Mouse (Mus musculus): Measurements from ENCODE around the gene Mt4. TPM values are rescaled to one million over a fixed set of nuclear protein-coding genes. Genes with fewer than 3 reads are reported as not detected.
"Not testable (repeated sequence)": the region's sequence is repeated elsewhere in the genome, so short reads cannot be mapped to it uniquely, and the experiment has no call there.

Mt4 gene
- polyA plus RNA-seq, 1 experiment from 2014 or later, result not detected

GRCm38 (mm10) chr8:94113435-94113834 lies 23.6 kb upstream of the Mt4 start:
- Histone ChIP-seq H3K36me3 (no peaks in the 10 kb centered on the region), H3K27me3 (no peaks in the 10 kb centered on the region), H3K4me1 (peaks cover 5% of the 10 kb centered on the region; the same call in 1 of the 2 replicates), H3K27ac (no peak overlapping the region), H3K4me2 (replicated peaks) (no peak overlapping the region), H3K4me3 (no peak overlapping the region), H3K9ac (no peak overlapping the region), H3K9me3 (no peaks in the 10 kb centered on the region)
- no peak for ATAC-seq (ENCODE audit: low FRiP score, low read depth)
- WGBS, result 71% methylated on average over 1 of the region's 1 CpGs

- Histone ChIP-seq H3K4me3 (no peak overlapping the region), H3K4me2 (replicated peaks) (no peak overlapping the region), H3K9me3 (no peaks in the 10 kb centered on the region), H3K27me3 (no peaks in the 10 kb centered on the region), H3K36me3 (no peaks in the 10 kb centered on the region), H3K4me1 (peaks cover 4% of the 10 kb centered on the region), H3K27ac (no peak overlapping the region), H3K9ac (no peak overlapping the region)
- 86% methylated on average over 2 of the region's 2 CpGs for WGBS
- no peak for ATAC-seq (ENCODE audit: low FRiP score, low read depth)
Observed at GRCm38 (mm10) chr8:94113972-94114371, 23.0 kb upstream of the Mt4 start.

GRCm38 (mm10) chr8:94118776-94119430 lies 18.1 kb upstream of the Mt4 start:
- no peaks in the 10 kb centered on the region for H3K36me3 ChIP-seq
- H3K9me3 ChIP-seq, result no peaks in the 10 kb centered on the region
- H3K4me3 ChIP-seq, result no peak overlapping the region
- 0 out of 2 replicates have a peak overlapping the region, but pooled peaks have one; percentile 11 for H3K4me2 ChIP-seq (replicated peaks)
- peaks cover 22% of the 10 kb centered on the region for H3K4me1 ChIP-seq
- no peaks in the 10 kb centered on the region for H3K27me3 ChIP-seq
- H3K27ac ChIP-seq, result no peak overlapping the region
- no peak for ATAC-seq (ENCODE audit: low FRiP score, low read depth)
- H3K9ac ChIP-seq, result 0 out of 2 replicates have a peak overlapping the region, but pooled peaks have one; percentile 39
- 3% methylated on average over 6 of the region's 6 CpGs for WGBS

GRCm38 (mm10) chr8:94121625-94122024 lies 15.4 kb upstream of the Mt4 start:
- Histone ChIP-seq H3K4me2 (replicated peaks) (no peak overlapping the region), H3K4me1 (peaks cover 22% of the 10 kb centered on the region), H3K9ac (no peak overlapping the region), H3K27me3 (no peaks in the 10 kb centered on the region), H3K27ac (no peak overlapping the region), H3K9me3 (no peaks in the 10 kb centered on the region), H3K4me3 (no peak overlapping the region), H3K36me3 (no peaks in the 10 kb centered on the region)
- ATAC-seq (ENCODE audit: low FRiP score, low read depth), result no peak
- WGBS, result 78% methylated on average over 9 of the region's 9 CpGs

GRCm38 (mm10) chr8:94122711-94123468 lies 14.1 kb upstream of the Mt4 start:
- WGBS, result 26% methylated on average over 8 of the region's 8 CpGs
- Histone ChIP-seq H3K36me3 (no peaks in the 10 kb centered on the region), H3K9ac (no peak overlapping the region), H3K9me3 (no peaks in the 10 kb centered on the region), H3K27me3 (no peaks in the 10 kb centered on the region), H3K4me3 (no peak overlapping the region), H3K27ac (no peak overlapping the region), H3K4me1 (peaks cover 22% of the 10 kb centered on the region), H3K4me2 (replicated peaks) (no peak overlapping the region)
- no peak for ATAC-seq (ENCODE audit: low FRiP score, low read depth)

- H3K27me3 ChIP-seq, result no peaks in the 10 kb centered on the region
- WGBS, result 63% methylated on average over 6 of the region's 6 CpGs
- peaks cover 9% of the 10 kb centered on the region; the same call in 1 of the 2 replicates for H3K4me1 ChIP-seq
- no peak overlapping the region for H3K4me2 ChIP-seq (replicated peaks)
- no peaks in the 10 kb centered on the region for H3K9me3 ChIP-seq
- no peak for ATAC-seq (ENCODE audit: low FRiP score, low read depth)
- no peak overlapping the region for H3K27ac ChIP-seq
- H3K4me3 ChIP-seq, result no peak overlapping the region
- no peak overlapping the region for H3K9ac ChIP-seq
- no peaks in the 10 kb centered on the region for H3K36me3 ChIP-seq
Observed at GRCm38 (mm10) chr8:94127711-94128110, 9.3 kb upstream of the Mt4 start.

- no peak for ATAC-seq (ENCODE audit: low FRiP score, low read depth)
- 88% methylated on average over 6 of the region's 6 CpGs for WGBS
- Histone ChIP-seq H3K36me3 (no peaks in the 10 kb centered on the region), H3K4me1 (no peaks in the 10 kb centered on the region), H3K9ac (no peak overlapping the region), H3K27ac (no peak overlapping the region), H3K4me3 (no peak overlapping the region), H3K4me2 (replicated peaks) (no peak overlapping the region), H3K9me3 (no peaks in the 10 kb centered on the region), H3K27me3 (no peaks in the 10 kb centered on the region)
Observed at GRCm38 (mm10) chr8:94129133-94129789, 7.7 kb upstream of the Mt4 start.

- 87% methylated on average over 4 of the region's 4 CpGs for WGBS
- Histone ChIP-seq H3K36me3 (no peaks in the 10 kb centered on the region), H3K4me1 (no peaks in the 10 kb centered on the region), H3K4me2 (replicated peaks) (no peak overlapping the region), H3K27me3 (no peaks in the 10 kb centered on the region), H3K27ac (no peak overlapping the region), H3K9ac (no peak overlapping the region), H3K9me3 (no peaks in the 10 kb centered on the region), H3K4me3 (no peak overlapping the region)
- ATAC-seq (ENCODE audit: low FRiP score, low read depth), result no peak
Observed at GRCm38 (mm10) chr8:94130126-94130525, 6.9 kb upstream of the Mt4 start.

GRCm38 (mm10) chr8:94132096-94132495 lies 4.9 kb upstream of the Mt4 start:
- WGBS, result 47% methylated on average over 5 of the region's 5 CpGs

GRCm38 (mm10) chr8:94134601-94135000 lies 2.4 kb upstream of the Mt4 start:
- 41% methylated on average over 3 of the region's 3 CpGs for WGBS
- not testable (repeated sequence) for H3K4me3 ChIP-seq; H3K9ac ChIP-seq; H3K9me3 ChIP-seq; H3K27ac ChIP-seq; H3K4me1 ChIP-seq; ATAC-seq (ENCODE audit: low FRiP score, low read depth); H3K27me3 ChIP-seq; H3K36me3 ChIP-seq; H3K4me2 ChIP-seq (replicated peaks)

More at GRCm38 (mm10) chr8:94132096-94132495, 4.9 kb upstream of the Mt4 start:
- Histone ChIP-seq H3K4me3 (no peak overlapping the region), H3K9me3 (no peaks in the 10 kb centered on the region), H3K9ac (no peak overlapping the region), H3K4me2 (replicated peaks) (no peak overlapping the region), H3K27ac (no peak overlapping the region), H3K36me3 (no peaks in the 10 kb centered on the region), H3K4me1 (peaks cover 4% of the 10 kb centered on the region; the same call in 1 of the 2 replicates), H3K27me3 (no peaks in the 10 kb centered on the region)
- no peak for ATAC-seq (ENCODE audit: low FRiP score, low read depth)

GRCm38 (mm10) chr8:94135556-94135955 lies 1.4 kb upstream of the Mt4 start:
- Histone ChIP-seq H3K36me3 (no peaks in the 10 kb centered on the region), H3K27ac (no peak overlapping the region), H3K27me3 (no peaks in the 10 kb centered on the region), H3K4me3 (no peak overlapping the region), H3K9me3 (no peaks in the 10 kb centered on the region), H3K4me2 (replicated peaks) (no peak overlapping the region), H3K9ac (no peak overlapping the region), H3K4me1 (peaks cover 4% of the 10 kb centered on the region; the same call in 1 of the 2 replicates)
- ATAC-seq (ENCODE audit: low FRiP score, low read depth), result no peak
- 94% methylated on average over 6 of the region's 6 CpGs for WGBS

GRCm38 (mm10) chr8:94136192-94136591 lies 805 bp upstream of the Mt4 start:
- Histone ChIP-seq H3K4me2 (replicated peaks) (no peak overlapping the region), H3K9me3 (no peaks in the 10 kb centered on the region), H3K9ac (no peak overlapping the region), H3K27me3 (no peaks in the 10 kb centered on the region), H3K4me3 (no peak overlapping the region), H3K4me1 (peaks cover 4% of the 10 kb centered on the region; the same call in 1 of the 2 replicates), H3K36me3 (no peaks in the 10 kb centered on the region), H3K27ac (no peak overlapping the region)
- WGBS, result 73% methylated on average over 7 of the region's 7 CpGs
- no peak for ATAC-seq (ENCODE audit: low FRiP score, low read depth)
